Mouse (Mus musculus): ENCODE results near the gene Gm21762.
"Not testable (repeated sequence)": the region's sequence is repeated elsewhere in the genome, so short reads cannot be mapped to it uniquely, and the experiment has no call there.

DNA sequence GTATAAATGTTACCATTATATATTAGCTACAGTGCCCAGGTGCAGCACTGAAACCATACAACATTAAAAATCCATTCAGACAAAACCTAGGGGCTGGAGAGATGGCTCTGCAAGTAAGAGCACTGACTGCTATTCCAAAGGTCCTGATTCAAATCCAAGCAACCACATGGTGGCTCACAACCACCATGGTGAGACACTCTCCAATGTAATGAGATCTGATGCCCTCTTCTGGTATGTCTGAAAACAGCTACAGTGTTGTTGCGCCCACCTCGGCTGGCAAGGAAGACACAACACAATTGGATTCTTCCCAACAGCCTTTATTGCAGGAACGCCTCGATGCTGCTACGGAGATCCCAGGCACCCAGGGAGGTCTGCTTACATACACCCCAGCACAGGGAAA lies 5.2 kb upstream of the Gm21762 start:
- not testable (repeated sequence) for TF ChIP-seq POLR2A (IDR thresholded peaks at IDR 0.05; ENCODE audit: borderline replicate concordance, insufficient read depth, low read length); CTCF (IDR thresholded peaks at IDR 0.05; ENCODE audit: borderline replicate concordance, insufficient read depth, low read depth, low read length)
